Mouse (Mus musculus) layer of hippocampus, postnatal 10 days (tissue): Measurements from ENCODE around the gene Zfp706. TPM values are rescaled to one million over a fixed set of nuclear protein-coding genes. Genes with fewer than 3 reads are reported as not detected.
A peak's percentile ranks its signal among the peaks of the same experiment; 100 is the strongest.

Source experiments
- DNase-seq, 2 experiments: peaks; one replicate each; pipeline ENCODE4 v3.0.0; 2021; ENCODE audit warnings: low spot score in 2 of 2
- total RNA-seq, 2 experiments: library from RNA; stranded (reverse); gene quantifications; 2 replicates each; pipeline ENCODE4 v1.2.3; 2021

The Zfp706 gene
- total RNA-seq, 2 experiments from 2014 or later = 249 to 317 TPM

- peak; percentile 60 to 61 for DNase-seq
Measured at GRCm38 (mm10) chr15:36979488-36980201, 27.9 kb downstream of the Zfp706 start.

DNA sequence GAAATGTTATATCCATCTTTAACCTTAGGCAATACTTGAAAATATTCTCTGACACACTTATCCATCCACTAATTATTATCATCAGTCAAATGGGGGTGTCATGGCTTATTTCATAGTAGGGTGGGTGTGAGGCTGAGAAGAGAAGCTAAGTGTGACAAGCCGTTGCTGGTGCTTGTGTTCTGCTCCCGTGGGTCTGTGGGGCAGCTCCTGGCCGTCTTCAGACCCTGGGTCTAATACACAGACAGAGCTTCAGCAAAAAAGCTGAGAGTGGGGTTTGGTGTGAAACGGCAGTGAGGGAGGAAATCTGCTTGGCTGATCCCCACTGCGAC is 28.4 kb downstream of the Zfp706 start:
- DNase-seq = no peak

GRCm38 (mm10) chr15:36977823-36978222 is 29.8 kb downstream of the Zfp706 start:
- no peak for DNase-seq

- DNase-seq = no peak
Measured at GRCm38 (mm10) chr15:36975690-36976089, 31.9 kb downstream of the Zfp706 start.

- DNase-seq = no peak
Measured at GRCm38 (mm10) chr15:36975256-36975620, 32.3 kb downstream of the Zfp706 start.

GRCm38 (mm10) chr15:36974614-36975255 is 32.8 kb downstream of the Zfp706 start:
- DNase-seq = no peak

DNA sequence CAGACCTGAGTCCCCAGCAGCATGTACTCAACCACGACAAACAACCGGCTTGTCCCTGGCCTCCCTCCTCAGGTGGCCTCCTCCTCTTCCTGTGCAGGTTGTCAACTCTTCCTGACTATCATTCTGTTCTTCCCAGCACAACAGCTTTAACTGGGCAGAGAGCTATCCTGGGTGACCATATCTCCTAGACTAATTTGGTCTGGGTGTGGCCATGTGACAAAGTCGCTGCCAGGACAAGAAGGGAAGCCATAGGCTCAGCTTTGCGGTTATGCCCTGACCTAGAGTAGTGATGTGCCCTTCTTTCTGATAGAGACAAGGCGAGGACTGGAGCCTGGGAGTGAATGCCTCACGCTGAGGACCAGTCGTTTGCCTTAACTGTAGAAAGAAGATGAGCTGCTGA is 33.9 kb downstream of the Zfp706 start:
- DNase-seq = no peak

DNA sequence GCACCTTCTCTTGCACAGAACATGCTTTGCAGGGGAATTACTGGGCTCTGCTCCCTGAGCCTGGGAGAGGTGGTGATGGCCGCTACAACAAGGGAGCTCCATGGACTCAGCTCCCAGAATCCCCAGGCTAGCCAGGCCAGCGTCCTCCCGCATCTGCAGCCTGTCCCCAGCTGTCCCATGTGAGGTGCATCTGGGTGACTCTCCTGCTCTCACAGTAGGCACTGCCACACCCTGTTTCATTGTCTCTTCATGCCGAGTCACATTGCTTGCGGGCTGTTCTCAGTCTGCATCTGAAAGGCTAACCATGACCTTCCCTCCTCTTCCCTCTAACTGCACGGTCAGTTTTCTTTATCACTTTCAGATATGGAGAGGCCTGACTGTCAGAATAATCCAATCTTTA is 34.3 kb downstream of the Zfp706 start:
- DNase-seq = no peak

DNA sequence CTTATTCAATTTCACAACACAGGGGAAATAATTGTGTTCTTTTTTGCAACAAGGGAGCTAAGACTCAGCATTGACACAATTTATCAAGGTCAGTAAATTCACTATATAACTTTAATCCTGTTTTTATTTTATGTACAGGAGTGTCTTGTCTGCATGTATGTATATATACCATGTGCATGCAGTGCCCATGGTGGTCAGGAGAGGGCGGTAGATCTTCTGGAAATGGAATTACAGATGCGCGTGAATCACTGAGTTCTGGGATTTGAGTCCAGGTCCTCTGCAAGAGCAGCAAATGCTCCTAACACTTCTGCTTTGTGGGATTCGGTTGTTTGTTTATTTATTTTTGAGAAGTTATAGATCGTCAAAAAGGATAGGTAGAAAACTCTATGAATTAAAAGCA is 37.8 kb downstream of the Zfp706 start:
- no peak for DNase-seq

- DNase-seq = no peak
Measured at GRCm38 (mm10) chr15:36968295-36968694, 39.3 kb downstream of the Zfp706 start.

- peak; percentile 76 to 80 for DNase-seq
Measured at GRCm38 (mm10) chr15:36967381-36968211, 40.0 kb downstream of the Zfp706 start.

- DNase-seq = peak in 1 of 2 experiments; percentile 32
Measured at GRCm38 (mm10) chr15:36966940-36967339, 40.6 kb downstream of the Zfp706 start.

GRCm38 (mm10) chr15:36966466-36966865 is 41.1 kb downstream of the Zfp706 start:
- DNase-seq = peak in 1 of 2 experiments; percentile 42

DNA sequence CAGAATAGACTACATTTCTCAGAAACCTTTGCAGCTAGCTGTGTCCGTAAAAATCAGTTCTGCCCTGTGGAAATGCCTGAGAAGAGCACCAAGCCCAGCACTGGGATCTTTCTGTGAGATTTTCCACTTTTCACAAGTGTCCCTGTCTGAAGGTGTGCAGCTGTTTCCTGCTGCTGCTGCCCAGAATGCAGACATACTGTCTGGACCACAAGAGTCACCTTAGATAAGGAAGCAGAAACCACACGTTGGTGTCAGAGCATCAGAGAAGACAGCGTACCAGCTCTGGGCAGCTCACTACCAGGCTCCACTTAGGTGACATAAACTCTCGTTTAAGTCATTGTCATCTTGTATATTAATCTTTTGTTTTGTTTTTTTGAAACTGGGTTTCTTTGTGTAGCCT is 41.8 kb downstream of the Zfp706 start:
- no peak for DNase-seq

DNA sequence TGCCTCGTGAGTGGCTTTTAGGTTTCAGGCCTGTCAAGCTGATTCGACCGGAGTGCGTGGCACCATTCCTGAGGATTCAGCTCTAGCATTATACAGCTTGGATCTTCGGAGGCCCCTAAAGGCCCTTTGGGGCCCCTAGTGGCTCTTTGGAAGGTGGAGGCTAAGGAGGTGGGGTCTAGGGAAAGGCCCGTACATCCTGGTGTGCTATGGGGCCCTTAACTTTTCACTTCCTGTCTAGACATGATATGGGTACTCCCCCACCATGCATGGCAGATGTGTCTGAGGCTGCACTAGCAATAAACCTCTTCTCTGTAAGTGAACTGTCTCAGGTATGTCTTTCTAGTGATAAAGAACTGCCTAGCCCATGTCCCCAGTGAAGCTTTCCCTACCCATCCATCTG is 44.6 kb downstream of the Zfp706 start:
- DNase-seq = no peak

DNA sequence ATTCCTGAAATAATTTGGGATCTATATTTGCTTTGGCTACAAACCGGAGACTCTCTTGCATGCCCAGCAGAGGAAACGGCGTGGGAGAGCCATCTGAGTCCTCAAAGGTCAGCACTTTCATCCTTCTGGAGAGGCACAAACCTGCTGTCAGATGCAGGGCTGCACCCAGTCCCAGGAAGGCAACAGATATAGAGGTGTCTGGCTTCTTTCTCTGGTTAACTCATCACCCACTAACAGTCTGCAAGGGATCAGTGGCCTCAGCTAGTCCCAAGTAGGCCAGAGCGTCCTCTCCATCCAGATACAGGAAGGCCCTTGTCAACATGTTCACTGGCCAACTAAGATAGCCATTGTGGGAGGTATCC is 46.7 kb downstream of the Zfp706 start:
- no peak for DNase-seq

DNA sequence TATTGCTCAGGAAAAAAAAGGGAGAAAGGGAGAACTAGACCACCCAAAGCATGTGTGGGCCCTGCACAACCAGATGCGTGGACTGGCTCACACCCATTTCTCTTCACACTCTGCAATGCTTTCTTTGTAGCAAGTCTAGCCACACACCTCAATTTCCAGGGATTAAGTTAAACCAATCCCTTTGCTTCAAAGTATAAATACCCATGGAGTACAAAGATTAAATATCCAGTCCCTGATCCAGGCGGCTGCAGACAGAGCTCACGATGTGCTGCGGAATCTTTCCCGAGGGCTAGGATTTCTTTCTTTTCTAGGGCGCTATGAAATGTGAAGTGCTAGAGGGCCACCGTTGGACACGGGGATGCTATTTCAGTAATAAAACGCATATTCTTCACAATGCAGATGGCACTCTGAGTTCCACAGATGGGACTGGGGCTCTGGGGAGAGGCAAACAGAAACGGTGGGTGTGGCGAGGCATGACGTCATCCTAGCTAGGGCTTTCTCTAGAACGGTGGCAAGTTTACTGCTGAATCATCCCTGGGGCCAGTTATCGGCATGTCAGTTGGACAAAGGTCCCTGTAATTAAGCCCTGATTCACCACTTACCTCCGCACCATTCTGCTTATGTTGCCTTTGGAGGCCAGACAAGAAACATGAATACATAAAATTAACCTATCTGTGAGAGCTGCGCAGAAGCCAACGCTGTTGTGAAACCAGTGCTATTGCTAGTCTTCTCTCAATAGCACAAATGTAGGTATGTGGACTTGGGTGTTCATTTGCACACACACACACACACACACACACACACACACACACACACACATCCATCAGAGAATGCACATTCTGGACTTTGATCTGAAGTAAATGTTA is 47.3 kb downstream of the Zfp706 start:
- peak; percentile 73 to 77 for DNase-seq

DNA sequence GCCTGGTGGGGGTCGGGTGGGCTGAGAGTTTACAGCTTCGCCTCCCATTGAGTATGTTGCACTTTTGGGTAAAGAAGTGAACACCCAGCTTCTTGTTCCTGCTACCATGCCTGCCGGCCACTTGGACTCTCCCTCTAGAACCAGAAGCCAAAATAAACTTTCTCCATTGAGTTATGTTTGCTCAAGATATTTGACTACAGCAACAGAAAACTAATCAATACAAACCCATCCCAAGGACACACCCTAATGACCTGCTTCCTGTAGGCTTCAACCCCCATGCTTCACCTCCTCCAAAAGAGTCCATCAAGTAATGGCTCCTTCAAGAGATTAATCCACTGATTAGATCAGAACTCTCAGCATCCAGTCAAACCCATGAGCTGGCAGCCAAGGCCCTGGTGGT is 51.4 kb downstream of the Zfp706 start:
- no peak for DNase-seq

GRCm38 (mm10) chr15:36950258-36950657 is 57.3 kb downstream of the Zfp706 start:
- no peak for DNase-seq

- no peak for DNase-seq
Measured at GRCm38 (mm10) chr15:36948866-36949546, 58.6 kb downstream of the Zfp706 start.
